Mouse (Mus musculus): ENCODE results near the gene Crybg2.

The Crybg2 gene

GRCm38 (mm10) chr4:134068793-134069580, 8.4 kb downstream of the Crybg2 start:
- no peak for TF ChIP-seq GATA4 (IDR thresholded peaks at IDR 0.05; ENCODE audit: insufficient replicate concordance, low read length)

DNA sequence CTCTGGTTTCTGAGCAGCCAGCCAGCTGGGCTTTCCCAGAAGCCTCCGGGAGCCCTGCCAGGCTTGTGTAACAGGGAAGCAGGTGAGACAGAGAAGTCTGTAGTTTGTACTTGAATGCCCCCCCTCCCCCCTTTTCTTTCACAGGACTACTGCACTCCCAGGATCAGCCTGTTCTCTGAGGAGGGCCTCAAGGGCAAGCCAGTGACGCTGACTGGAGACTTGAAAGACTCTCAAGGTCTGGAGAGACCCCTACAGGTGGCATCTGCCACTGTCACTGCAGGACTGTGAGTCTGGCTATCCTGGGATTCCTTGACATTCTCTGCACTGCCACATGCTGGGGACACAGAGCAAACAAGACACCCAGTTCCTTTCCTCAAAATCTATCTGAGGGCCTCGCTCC, 18.1 kb downstream of the Crybg2 start:
- TF ChIP-seq GATA4 (IDR thresholded peaks at IDR 0.05; ENCODE audit: insufficient replicate concordance, low read length) = no peak

DNA sequence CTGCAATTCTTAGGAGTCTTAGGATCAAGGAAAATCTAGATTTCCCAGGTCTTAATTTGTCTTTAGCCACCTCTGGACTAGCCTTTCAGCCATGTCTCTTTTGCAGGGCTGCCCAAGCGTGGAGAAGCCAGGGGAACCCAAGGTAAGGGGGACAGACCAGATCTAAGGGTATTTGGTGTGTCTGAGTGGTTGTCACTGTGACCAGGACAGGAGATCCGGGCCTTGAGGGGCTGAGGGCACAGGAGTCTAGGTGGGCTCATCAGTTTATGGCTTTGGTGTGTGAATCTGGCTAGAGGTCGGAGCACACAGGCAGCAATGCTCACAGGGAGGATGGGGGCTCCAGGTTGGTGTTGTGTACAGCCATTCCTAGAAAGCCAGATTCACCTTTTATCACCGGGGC, 20.1 kb downstream of the Crybg2 start:
- no peak for TF ChIP-seq GATA4 (IDR thresholded peaks at IDR 0.05; ENCODE audit: insufficient replicate concordance, low read length)

GRCm38 (mm10) chr4:134081730-134082386, 21.2 kb downstream of the Crybg2 start:
- no peak for TF ChIP-seq GATA4 (IDR thresholded peaks at IDR 0.05; ENCODE audit: insufficient replicate concordance, low read length)

DNA sequence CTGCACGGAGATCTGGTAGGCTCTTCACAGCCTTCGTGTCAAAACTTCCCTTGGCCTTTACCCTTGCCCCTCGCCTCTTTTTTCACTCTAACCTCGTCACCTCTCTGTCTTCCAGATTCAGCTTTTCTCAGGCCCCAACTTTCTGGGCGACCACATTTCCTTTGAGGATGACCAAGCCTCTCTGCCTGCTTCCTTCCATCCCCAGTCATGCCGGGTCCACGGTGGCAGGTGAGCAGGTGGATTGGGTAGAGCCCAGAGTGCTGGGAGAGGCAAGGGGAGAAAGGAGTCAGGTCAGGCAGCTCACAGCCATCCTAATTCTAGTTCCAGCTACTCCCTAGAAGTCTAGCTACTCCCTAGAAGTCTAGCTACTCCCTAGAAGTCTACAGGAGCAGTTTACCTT, 21.8 kb downstream of the Crybg2 start:
- no peak for TF ChIP-seq GATA4 (IDR thresholded peaks at IDR 0.05; ENCODE audit: insufficient replicate concordance, low read length)

DNA sequence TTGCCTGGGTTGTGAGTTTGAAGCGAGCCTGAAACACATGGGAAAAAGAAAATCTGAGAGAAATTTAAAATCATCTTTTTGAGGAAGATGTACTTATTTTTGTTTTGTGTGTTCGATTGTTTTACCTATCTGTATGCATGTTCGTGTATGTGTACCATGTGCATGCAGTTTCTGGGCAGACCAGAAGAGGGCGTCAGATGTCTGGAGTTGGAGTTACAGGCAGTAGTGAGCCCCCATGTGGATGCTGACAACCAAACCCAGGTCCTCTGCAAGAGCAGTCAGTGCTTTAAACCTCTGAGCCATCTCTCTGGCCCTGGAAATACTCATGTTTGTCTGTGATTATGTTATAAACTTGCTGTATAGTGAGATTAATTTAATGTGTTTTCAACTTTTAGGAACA, 24.4 kb downstream of the Crybg2 start:
- no peak for TF ChIP-seq GATA4 (IDR thresholded peaks at IDR 0.05; ENCODE audit: insufficient replicate concordance, low read length)

- TF ChIP-seq GATA4 (IDR thresholded peaks at IDR 0.05; ENCODE audit: insufficient replicate concordance, low read length) = no peak
Observed at GRCm38 (mm10) chr4:134087412-134087811, 26.8 kb downstream of the Crybg2 start.

DNA sequence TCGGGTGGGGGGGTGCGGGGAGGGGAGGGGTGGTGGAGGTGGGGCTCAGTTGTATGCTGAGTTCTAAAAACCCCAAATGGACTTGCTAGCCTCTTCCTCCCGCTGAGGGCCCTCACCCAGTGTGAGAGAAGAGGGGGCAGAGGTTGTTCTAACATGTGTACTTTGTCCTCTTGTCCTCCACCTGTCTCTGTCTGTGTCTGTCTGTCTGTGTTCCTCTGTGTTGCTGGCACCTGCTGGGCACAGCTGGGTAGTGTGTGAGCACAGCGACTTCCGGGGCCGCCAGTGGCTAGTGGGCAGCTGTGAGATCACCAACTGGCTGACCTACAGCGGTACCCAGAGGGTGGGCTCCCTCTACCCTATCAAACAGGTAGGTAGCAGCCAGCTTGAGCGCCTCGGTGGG, 28.4 kb downstream of the Crybg2 start:
- no peak for TF ChIP-seq GATA4 (IDR thresholded peaks at IDR 0.05; ENCODE audit: insufficient replicate concordance, low read length)

DNA sequence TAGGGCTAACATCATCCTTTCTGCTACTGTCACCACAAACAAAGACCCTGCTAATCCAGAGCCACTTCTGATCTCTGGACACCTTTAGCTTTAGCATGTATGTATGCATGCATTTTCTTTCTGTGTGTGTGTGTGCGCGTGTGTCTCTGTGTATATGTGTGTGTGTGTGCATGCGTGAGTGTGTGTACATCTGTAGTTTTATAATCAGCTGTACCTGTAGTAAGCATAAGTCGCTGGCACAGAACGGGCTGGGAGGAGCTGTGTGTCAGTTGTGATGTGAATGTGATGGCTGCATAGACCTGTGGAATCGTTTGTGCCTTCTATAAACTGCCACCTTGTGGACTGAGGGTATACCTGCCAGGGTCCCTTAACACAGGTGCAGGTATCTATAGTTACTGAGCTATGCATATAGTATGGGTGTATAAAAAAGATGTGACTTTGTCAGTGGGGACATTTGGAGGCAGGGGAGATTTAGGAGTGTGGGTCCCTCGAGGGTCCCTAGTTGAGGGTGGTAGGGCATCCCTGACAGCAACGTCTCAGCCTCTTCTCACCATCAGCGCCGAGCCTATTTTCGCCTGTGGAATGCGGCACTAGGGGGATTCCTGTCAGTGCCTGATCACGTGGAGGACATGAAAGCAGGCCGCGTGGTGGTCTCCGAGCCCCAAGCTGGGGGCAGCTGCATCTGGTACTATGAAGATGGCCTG, 30.1 kb downstream of the Crybg2 start:
- no peak for TF ChIP-seq GATA4 (IDR thresholded peaks at IDR 0.05; ENCODE audit: insufficient replicate concordance, low read length)

DNA sequence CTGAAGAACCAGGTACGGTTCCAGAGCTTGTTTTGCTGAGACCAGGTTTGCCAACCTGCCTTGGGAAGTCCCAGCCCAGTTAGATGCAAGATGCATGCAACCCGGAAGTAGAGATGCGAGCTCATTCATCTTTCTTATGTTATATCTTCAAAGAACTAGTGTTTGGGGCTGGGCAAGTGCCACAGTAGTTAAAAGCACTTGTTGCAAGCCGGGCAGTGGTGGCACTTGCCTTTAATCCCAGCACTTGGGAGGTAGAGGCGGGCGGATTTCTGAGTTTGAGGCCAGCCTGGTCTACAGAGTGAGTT, 30.6 kb downstream of the Crybg2 start:
- TF ChIP-seq GATA4 (IDR thresholded peaks at IDR 0.05; ENCODE audit: insufficient replicate concordance, low read length) = no peak

DNA sequence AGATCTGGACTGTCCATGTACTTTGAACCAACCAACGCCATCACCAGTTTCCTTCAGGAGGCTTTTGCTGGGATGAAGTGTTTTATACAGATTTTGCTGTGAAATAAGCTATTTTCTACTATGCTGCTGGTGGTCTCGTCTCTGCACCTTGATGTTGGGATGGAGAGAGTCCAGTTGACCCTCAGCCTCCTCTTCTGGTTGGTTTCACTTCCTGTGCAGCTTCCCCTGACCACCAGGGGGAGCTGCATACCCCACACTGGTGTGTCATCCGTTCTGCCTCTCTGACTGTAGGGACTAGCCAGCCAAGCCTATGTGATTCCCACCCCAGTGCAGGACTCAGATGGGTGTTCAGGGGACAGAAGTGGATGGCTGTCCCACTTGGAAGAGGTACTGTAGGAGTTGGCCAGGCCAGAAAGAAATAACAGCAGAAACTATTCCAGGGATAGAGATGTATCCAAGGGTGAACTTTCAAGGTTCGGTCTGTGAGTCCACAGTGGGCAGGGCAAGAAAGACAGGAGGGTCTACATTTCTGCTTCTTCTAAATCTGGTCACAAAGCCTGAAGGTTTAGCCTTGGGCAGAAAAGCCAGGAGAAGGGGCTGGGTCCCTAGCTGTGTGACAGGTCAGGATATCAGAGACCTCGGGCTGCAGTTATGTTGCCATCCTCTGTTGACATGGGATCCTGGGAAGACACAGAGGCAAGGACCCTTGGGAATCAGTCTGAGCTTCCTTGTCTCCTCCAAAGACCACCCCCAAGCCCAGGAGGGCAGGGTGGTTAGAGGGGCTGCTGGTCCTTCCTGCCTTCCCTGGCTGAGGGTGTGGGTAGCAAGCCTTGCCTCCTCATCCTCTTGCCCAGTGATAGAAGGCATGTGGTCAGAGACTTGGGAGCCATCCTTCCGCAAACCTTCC, 32.0 kb downstream of the Crybg2 start:
- no peak for TF ChIP-seq GATA4 (IDR thresholded peaks at IDR 0.05; ENCODE audit: insufficient replicate concordance, low read length)

DNA sequence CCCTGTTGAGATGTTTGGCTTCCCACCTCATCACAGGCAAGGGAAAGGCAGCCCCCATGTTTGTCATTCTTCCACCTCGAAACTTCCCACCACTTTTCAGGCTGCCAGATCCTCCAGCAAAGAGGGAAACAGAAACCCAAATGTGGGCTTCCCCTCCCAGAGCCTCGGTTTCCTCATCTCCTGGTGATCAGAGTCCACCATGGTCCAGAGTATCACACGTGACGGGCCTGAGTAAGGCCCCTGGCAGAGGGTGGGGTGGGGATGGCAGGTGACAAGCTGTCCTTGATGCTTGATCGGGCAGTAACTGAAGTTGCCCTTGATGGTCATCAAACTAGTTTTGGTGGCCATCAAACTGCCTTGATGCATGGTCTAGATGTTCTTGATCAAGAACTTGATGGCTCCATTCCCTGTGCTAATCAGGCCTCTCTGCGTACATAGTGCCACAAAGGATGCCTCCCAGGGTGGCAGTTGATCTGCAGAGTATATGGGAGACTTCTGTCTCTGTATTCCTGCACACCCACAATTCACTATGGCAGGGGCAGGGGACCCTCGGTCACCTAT, 33.5 kb downstream of the Crybg2 start:
- TF ChIP-seq GATA4 (IDR thresholded peaks at IDR 0.05; ENCODE audit: insufficient replicate concordance, low read length) = no peak

GRCm38 (mm10) chr4:134094923-134095547, 34.4 kb downstream of the Crybg2 start, which contains the start of gene Cd52:
Gene Cd52 (minus strand): TSS chr4:134095082.
- TF ChIP-seq GATA4 (IDR thresholded peaks at IDR 0.05; ENCODE audit: insufficient replicate concordance, low read length) = no peak

- no peak for TF ChIP-seq GATA4 (IDR thresholded peaks at IDR 0.05; ENCODE audit: insufficient replicate concordance, low read length)
Observed at GRCm38 (mm10) chr4:134096120-134096519, 35.5 kb downstream of the Crybg2 start.

Data from liver, adult (tissue).